ENCODE assay signal across 11 mouse cellular contexts in genomic region chr13:81108526-81109302, GRCm38 (mm10).
DNase-seq lines count a peak whose midpoint lies in the region; ATAC-seq and TF ChIP-seq lines count a peak whose summit lies in the region.
"Had no signal": no experiment of that assay in that cellular context is flagged by ENCODE, and none has a peak within 500 bp of the region (broad histone marks: within the 10 kb centered on the region; RNA-seq: fewer than 3 reads in every experiment).

No protein-coding gene starts in this region.

- no peak overlapping the region for H3K4me3 ChIP-seq in gastrocnemius, adult 2 months
- no peak overlapping the region for H3K4me3 ChIP-seq in neural tube, embryonic 15.5 days (replicated peaks)
- H3K4me3 ChIP-seq in stomach, postnatal 0 days (ENCODE audit: low read depth, low read length) = no peak overlapping the region
- H3K4me3 ChIP-seq: hindbrain, embryonic 15.5 days; liver, embryonic 15.5 days had no signal

- no peak overlapping the region for H3K9ac ChIP-seq in neural tube, embryonic 15.5 days (replicated peaks)
- no peak overlapping the region for H3K9ac ChIP-seq in stomach, postnatal 0 days (ENCODE audit: low read length)
- H3K9ac ChIP-seq: hindbrain, embryonic 15.5 days; liver, embryonic 15.5 days had no signal

- no peaks in the 10 kb centered on the region for H3K4me1 ChIP-seq in neural tube, embryonic 15.5 days
- 0 out of 2 replicates have a peak, but pooled peaks cover 4% of the 10 kb centered on the region for H3K4me1 ChIP-seq in stomach, postnatal 0 days (replicated peaks; ENCODE audit: control insufficient read depth, insufficient read depth)
- H3K4me1 ChIP-seq: hindbrain, embryonic 15.5 days; liver, embryonic 15.5 days had no signal

- 84% methylated on average over 8 of the region's 8 CpGs for WGBS in neural tube, embryonic 15.5 days
- 23% methylated on average over 8 of the region's 8 CpGs for WGBS in stomach, postnatal 0 days

- no peaks in the 10 kb centered on the region for H3K9me3 ChIP-seq in neural tube, embryonic 15.5 days (replicated peaks)
- H3K9me3 ChIP-seq in stomach, postnatal 0 days (ENCODE audit: control insufficient read depth, low read length) = no peaks in the 10 kb centered on the region
- H3K9me3 ChIP-seq: hindbrain, embryonic 15.5 days; liver, embryonic 15.5 days had no signal

- H3K27ac ChIP-seq in gastrocnemius, adult 2 months = peak overlapping the region; percentile 83
- H3K27ac ChIP-seq in neural tube, embryonic 15.5 days (replicated peaks) = 0 out of 2 replicates have a peak overlapping the region, but pooled peaks have one; percentile 1
- peak overlapping the region; percentile 70 for H3K27ac ChIP-seq in stomach, postnatal 0 days (replicated peaks)
- H3K27ac ChIP-seq: hindbrain, embryonic 15.5 days; liver, embryonic 15.5 days had no signal

- no peak for ATAC-seq in neural tube, embryonic 15.5 days (ENCODE audit: low FRiP score)
- peak; percentile 69; the same call in 1 of the 2 replicates for ATAC-seq in stomach, postnatal 0 days (ENCODE audit: low FRiP score, low TSS enrichment)

- H3K4me2 ChIP-seq in neural tube, embryonic 15.5 days = no peak overlapping the region
- no peak overlapping the region for H3K4me2 ChIP-seq in stomach, postnatal 0 days (replicated peaks; ENCODE audit: low read depth)
- H3K4me2 ChIP-seq: hindbrain, embryonic 15.5 days; liver, embryonic 15.5 days had no signal

- intact Hi-C loops in gastrocnemius, adult 2 months (cut with DNase I) = loop anchor here (5.0 kb wide), 1 partner anchor 146 kb away; no protein-coding TSS in a partner anchor

- peak; percentile 24 for DNase-seq in gastrocnemius, adult 2 months
- no peak for DNase-seq in gastrocnemius, adult 8-10 months (ENCODE audit: low spot score in 2 of 2)
- no peak for DNase-seq in neural tube, embryonic 10.5 days (ENCODE audit: extremely low spot score, low spot score)
- peak; percentile 44 for DNase-seq in kidney, postnatal 14 days
- no peak for DNase-seq in stomach, postnatal 0 days (ENCODE audit: low spot score)
- no peak for DNase-seq in thymus, postnatal 36 days
- DNase-seq in cerebellum, adult 9-10 months = no peak
- DNase-seq: adrenal gland, adult 8-10 months had no signal

- TF ChIP-seq EP300 in stomach, postnatal 0 days (optimal IDR thresholded peaks at IDR 0.05) = no peak

- no peaks in the 10 kb centered on the region for H3K27me3 ChIP-seq in neural tube, embryonic 15.5 days (replicated peaks)
- H3K27me3 ChIP-seq in stomach, postnatal 0 days (ENCODE audit: control insufficient read depth, insufficient read depth, low read length) = no peaks in the 10 kb centered on the region
- H3K27me3 ChIP-seq: hindbrain, embryonic 15.5 days; liver, embryonic 15.5 days had no signal

- H3K36me3 ChIP-seq in neural tube, embryonic 15.5 days = no peaks in the 10 kb centered on the region
- H3K36me3 ChIP-seq in stomach, postnatal 0 days (ENCODE audit: control insufficient read depth, insufficient read depth, low read length) = no peaks in the 10 kb centered on the region
- H3K36me3 ChIP-seq: hindbrain, embryonic 15.5 days; liver, embryonic 15.5 days had no signal

- no peak for TF ChIP-seq CTCF in gastrocnemius, adult 2 months (IDR thresholded peaks at IDR 0.05)
- TF ChIP-seq CTCF in stomach, postnatal 0 days (IDR thresholded peaks at IDR 0.05; ENCODE audit: low read depth) = no peak

Comparison
In these comparisons a context has a peak if more than half of its experiments do, and no peak if none do; other contexts are left out.
1. DNase-seq: peak in gastrocnemius, adult 2 months (single experiment) and kidney, postnatal 14 days (single experiment); none in gastrocnemius, adult 8-10 months (0 of 2), neural tube, embryonic 10.5 days (single experiment), stomach, postnatal 0 days (single experiment), thymus, postnatal 36 days (0 of 2) and cerebellum, adult 9-10 months (single experiment).
2. H3K27ac ChIP-seq: peak in every context shown above with its lines; median percentile 83 in gastrocnemius, adult 2 months; 70 in stomach, postnatal 0 days; 1 in neural tube, embryonic 15.5 days.